In the genomic region with DNA sequence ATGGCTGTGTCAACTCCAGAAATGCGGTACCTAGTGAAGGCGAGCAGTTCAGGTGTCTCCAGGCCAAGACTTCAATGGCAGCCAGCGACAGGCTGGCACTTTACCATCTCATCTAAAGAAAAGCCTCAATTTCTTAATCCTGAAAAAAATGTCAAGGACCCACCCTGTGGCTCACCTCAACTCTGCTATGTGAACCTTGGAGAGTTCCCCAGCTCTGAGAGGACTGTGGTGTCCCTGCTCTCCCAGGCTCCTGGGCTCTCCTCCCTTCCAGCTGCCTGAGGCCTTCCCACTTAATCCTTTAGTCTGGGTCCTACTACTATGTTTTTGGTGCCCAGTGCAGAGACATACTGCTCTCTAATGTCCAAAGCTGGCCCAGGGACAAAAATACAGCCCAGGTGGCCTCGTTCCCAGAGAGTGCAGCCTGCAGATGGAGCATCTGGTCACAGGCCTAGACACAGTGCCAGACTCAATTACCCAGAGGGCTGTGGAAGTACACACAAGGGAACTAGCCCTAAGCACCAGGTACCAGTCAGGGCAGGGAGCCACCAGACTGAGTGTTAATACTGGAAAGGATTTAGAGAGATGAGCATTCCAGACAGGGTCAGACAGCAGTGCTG, we compare ENCODE assay signal across 9 mouse cellular contexts.
DNase-seq lines count a peak whose midpoint lies in the region; ATAC-seq lines count a peak whose summit lies in the region.
"Had no signal": no experiment of that assay in that cellular context is flagged by ENCODE, and none has a peak within 500 bp of the region (broad histone marks: within the 10 kb centered on the region; RNA-seq: fewer than 3 reads in every experiment).

No protein-coding gene starts in this region.

- H3K4me1 ChIP-seq in heart, embryonic 11.5 days (ENCODE audit: control insufficient read depth, insufficient read depth, low read length) = peaks cover 14% of the 10 kb centered on the region
- peaks cover 61% of the 10 kb centered on the region for H3K4me1 ChIP-seq in midbrain, embryonic 14.5 days (ENCODE audit: control insufficient read depth, insufficient read depth, low read length)

- no peaks in the 10 kb centered on the region for H3K36me3 ChIP-seq in heart, embryonic 11.5 days (ENCODE audit: control insufficient read depth, insufficient read depth, low read length)
- H3K36me3 ChIP-seq in midbrain, embryonic 14.5 days (ENCODE audit: control insufficient read depth, insufficient read depth, low read length) = no peaks in the 10 kb centered on the region

- H3K27me3 ChIP-seq in heart, embryonic 11.5 days (ENCODE audit: control insufficient read depth, insufficient read depth, low read length) = no peaks in the 10 kb centered on the region
- H3K27me3 ChIP-seq in midbrain, embryonic 14.5 days (ENCODE audit: control insufficient read depth, insufficient read depth, low read length) = no peaks in the 10 kb centered on the region

- WGBS in heart, embryonic 11.5 days (ENCODE audit: insufficient replicate concordance) = 82% methylated on average over 4 of the region's 4 CpGs
- 73% methylated on average over 4 of the region's 4 CpGs for WGBS in midbrain, embryonic 14.5 days

- peak; percentile 67 to 69 for DNase-seq in heart, adult 18-20 months
- DNase-seq in cerebellum, adult 9-10 months = peak; percentile 89
- DNase-seq in gastrocnemius, postnatal 25 days = peak; percentile 68
- no peak for DNase-seq in midbrain, embryonic 14.5 days
- DNase-seq in thymus, postnatal 14 days = no peak
- DNase-seq in embryo, embryonic 10 days (ENCODE audit: low spot score) = no peak
- no peak for DNase-seq in left cerebral cortex, adult 11 months (ENCODE audit: low spot score)

- H3K9ac ChIP-seq in heart, embryonic 11.5 days (ENCODE audit: low read depth, low read length) = no peak overlapping the region
- H3K9ac ChIP-seq in midbrain, embryonic 14.5 days (replicated peaks; ENCODE audit: low read length) = 0 out of 2 replicates have a peak overlapping the region, but pooled peaks have one; percentile 12

- H3K4me2 ChIP-seq in heart, embryonic 11.5 days = no peak overlapping the region
- no peak overlapping the region for H3K4me2 ChIP-seq in midbrain, embryonic 14.5 days (ENCODE audit: low read length)

- H3K9me3 ChIP-seq in heart, embryonic 11.5 days (replicated peaks; ENCODE audit: control insufficient read depth, low read length) = no peaks in the 10 kb centered on the region
- H3K9me3 ChIP-seq in midbrain, embryonic 14.5 days (ENCODE audit: control insufficient read depth, low read length) = no peaks in the 10 kb centered on the region
- H3K9me3 ChIP-seq: megakaryocyte, embryonic 14.5 days had no signal

- no peak overlapping the region for H3K4me3 ChIP-seq in heart, embryonic 11.5 days (ENCODE audit: low read depth, low read length)
- H3K4me3 ChIP-seq in midbrain, embryonic 14.5 days (replicated peaks; ENCODE audit: low read depth, low read length) = no peak overlapping the region
- H3K4me3 ChIP-seq: megakaryocyte, embryonic 14.5 days had no signal

- H3K27ac ChIP-seq in heart, embryonic 11.5 days (ENCODE audit: low read depth, low read length) = no peak overlapping the region
- H3K27ac ChIP-seq in midbrain, embryonic 14.5 days (replicated peaks; ENCODE audit: low read depth, low read length) = peak overlapping the region; percentile 77

- no peak for ATAC-seq in heart, embryonic 11.5 days (replicated peaks; ENCODE audit: insufficient number of reproducible peaks, low FRiP score, low TSS enrichment)
- ATAC-seq in midbrain, embryonic 14.5 days (ENCODE audit: low FRiP score, low TSS enrichment) = no peak

Comparison
In these comparisons a context has a peak if more than half of its experiments do, and no peak if none do; other contexts are left out.
1. DNase-seq: peak in heart, adult 18-20 months (2 of 2), cerebellum, adult 9-10 months (single experiment) and gastrocnemius, postnatal 25 days (single experiment); none in midbrain, embryonic 14.5 days (single experiment), thymus, postnatal 14 days (single experiment), embryo, embryonic 10 days (single experiment) and left cerebral cortex, adult 11 months (single experiment).